Mouse (Mus musculus) MEL (cell line): ENCODE measurements around the gene Ddhd1. TPM values are rescaled to one million over a fixed set of nuclear protein-coding genes. Genes with fewer than 3 reads are reported as not detected.

Experiments used
- DNase-seq: peaks from one replicate; pipeline ENCODE4 v3.0.0; 2011; ENCODE audit warnings: low read depth, low spot score
- H3K27ac ChIP-seq: 2 replicates; pipeline ENCODE4 v1.5.1; 2012; ENCODE audit warnings: low read depth, mild to moderate bottlenecking, control low read depth, low read length, moderate library complexity; ENCODE audit not compliant: control insufficient read depth
- H3K27me3 ChIP-seq, 2 experiments: fragments of 150-350 bp in 1 of 2; sonication (generic) in 1 of 2; 2 replicates each; pipeline ENCODE4 v1.6.1; 2012; ENCODE audit warnings: low read length in 2 of 2, mild to moderate bottlenecking in 2 of 2, improper control_type of control experiment in 1 of 2, moderate library complexity in 1 of 2; ENCODE audit not compliant: insufficient read depth in 2 of 2, control insufficient read depth in 1 of 2
- H3K36me3 ChIP-seq, 2 experiments: 2 replicates each; pipeline ENCODE4 v1.6.1; 2012 to 2014; ENCODE audit warnings: low read length in 2 of 2, improper control_type of control experiment in 1 of 2, inconsistent platforms in 1 of 2, mild to moderate bottlenecking in 1 of 2; ENCODE audit not compliant: insufficient read depth in 2 of 2, control insufficient read depth in 1 of 2
- H3K4me1 ChIP-seq, 2 experiments: fragments of 150-350 bp in 1 of 2; sonication (generic) in 1 of 2; 2 replicates each; pipeline ENCODE4 v1.6.1; 2012; ENCODE audit warnings: low read length in 2 of 2, improper control_type of control experiment in 1 of 2, mild to moderate bottlenecking in 1 of 2; ENCODE audit not compliant: insufficient read depth in 2 of 2, control insufficient read depth in 1 of 2
- H3K4me3 ChIP-seq, 2 experiments: fragments of 150-350 bp in 1 of 2; sonication (generic) in 1 of 2; 2 replicates each; pipeline ENCODE4 v1.5.1; 2012; ENCODE audit warnings: low read depth in 2 of 2, low read length in 2 of 2, mild to moderate bottlenecking in 2 of 2, moderate library complexity in 2 of 2, control low read depth in 1 of 2, improper control_type of control experiment in 1 of 2; ENCODE audit not compliant: control insufficient read depth in 1 of 2, insufficient read depth in 1 of 2
- H3K79me2 ChIP-seq: 2 replicates; pipeline ENCODE4 v1.6.1; 2012; ENCODE audit warnings: mild to moderate bottlenecking, low read length, moderate library complexity; ENCODE audit not compliant: control insufficient read depth, poor library complexity, insufficient read depth
- H3K9ac ChIP-seq: 2 replicates; pipeline ENCODE4 v1.6.1; 2012; ENCODE audit warnings: low read depth, mild to moderate bottlenecking, control low read depth, low read length, moderate library complexity; ENCODE audit not compliant: control insufficient read depth, poor library complexity, severe bottlenecking
- H3K9me3 ChIP-seq: fragments of 150-350 bp; sonication (generic); replicated peaks from 2 replicates; pipeline ENCODE4 v1.6.1; 2012; ENCODE audit warnings: mild to moderate bottlenecking, low read length, improper control_type of control experiment, moderate library complexity; ENCODE audit not compliant: insufficient read depth
- CHD2 ChIP-seq: IDR thresholded peaks from 2 replicates; pipeline ENCODE4 v1.6.1; 2011; ENCODE audit warnings: low read length, improper control_type of control experiment
- CTCF ChIP-seq, 3 experiments: IDR thresholded peaks in 2 of 3; conservative IDR thresholded peaks in 1 of 3; 2 replicates each; pipeline ENCODE4 v1.5.1; 2011 to 2012; ENCODE audit warnings: low read length in 3 of 3, low read depth in 2 of 3, mild to moderate bottlenecking in 2 of 3, improper control_type of control experiment in 1 of 3, inconsistent platforms in 1 of 3, mixed read lengths in 1 of 3, moderate library complexity in 1 of 3; ENCODE audit not compliant: control insufficient read depth in 1 of 3, insufficient read depth in 1 of 3, poor library complexity in 1 of 3, severe bottlenecking in 1 of 3
- E2F4 ChIP-seq: IDR thresholded peaks from 2 replicates; pipeline ENCODE4 v1.6.1; 2011; ENCODE audit warnings: low read depth, low read length, improper control_type of control experiment, borderline replicate concordance
- ELF1 ChIP-seq: IDR thresholded peaks from 2 replicates; pipeline ENCODE4 v1.6.1; 2014; ENCODE audit warnings: low read depth, mild to moderate bottlenecking, inconsistent platforms, low read length, improper control_type of control experiment, moderate library complexity
- EP300 ChIP-seq, 2 experiments: IDR thresholded peaks; 2 replicates each; pipeline ENCODE4 v1.6.1; 2011; ENCODE audit warnings: improper control_type of control experiment in 2 of 2, low read length in 2 of 2, low read depth in 1 of 2, mild to moderate bottlenecking in 1 of 2
- ETS1 ChIP-seq: IDR thresholded peaks from 2 replicates; pipeline ENCODE4 v1.6.1; 2012; ENCODE audit warnings: low read depth, mild to moderate bottlenecking, inconsistent platforms, low read length, improper control_type of control experiment, moderate library complexity
- GATA1 ChIP-seq: IDR thresholded peaks from 2 replicates; pipeline ENCODE4 v1.6.1; 2011; ENCODE audit warnings: low read depth, low read length, improper control_type of control experiment
- HCFC1 ChIP-seq: IDR thresholded peaks from 2 replicates; pipeline ENCODE4 v1.6.1; 2012; ENCODE audit warnings: low read depth, mild to moderate bottlenecking, inconsistent platforms, low read length, improper control_type of control experiment, moderate library complexity
- JUND ChIP-seq: IDR thresholded peaks from 2 replicates; pipeline ENCODE4 v1.6.1; 2011; ENCODE audit warnings: low read depth, mild to moderate bottlenecking, improper control_type of control experiment, low read length
- KAT2A ChIP-seq: conservative IDR thresholded peaks from 2 replicates; pipeline ENCODE4 v1.6.1; 2012; ENCODE audit warnings: low read depth, low read length, improper control_type of control experiment, inconsistent platforms
- MAFK ChIP-seq: IDR thresholded peaks from 2 replicates; pipeline ENCODE4 v1.6.1; 2011; ENCODE audit warnings: low read depth, mild to moderate bottlenecking, low read length, improper control_type of control experiment, borderline replicate concordance
- MXI1 ChIP-seq: IDR thresholded peaks from 2 replicates; pipeline ENCODE4 v1.6.1; 2011; ENCODE audit warnings: mild to moderate bottlenecking, low read depth, low read length, improper control_type of control experiment
- NELFE ChIP-seq: IDR thresholded peaks from 2 replicates; pipeline ENCODE4 v1.6.1; 2011; ENCODE audit warnings: low read depth, low read length, improper control_type of control experiment
- POLR2A ChIP-seq, 2 experiments: IDR thresholded peaks; 2 replicates each; pipeline ENCODE4 v1.6.1; 2011 to 2012; ENCODE audit warnings: low read length in 2 of 2, mild to moderate bottlenecking in 2 of 2, control low read depth in 1 of 2, improper control_type of control experiment in 1 of 2, low read depth in 1 of 2, moderate library complexity in 1 of 2; ENCODE audit not compliant: control insufficient read depth in 1 of 2, insufficient read depth in 1 of 2, poor library complexity in 1 of 2
- RCOR1 ChIP-seq: IDR thresholded peaks from 2 replicates; pipeline ENCODE4 v1.6.1; 2012; ENCODE audit warnings: low read depth, mild to moderate bottlenecking, inconsistent platforms, low read length, improper control_type of control experiment
- SIN3A ChIP-seq: IDR thresholded peaks from 2 replicates; pipeline ENCODE4 v1.6.1; 2012; ENCODE audit warnings: low read length, improper control_type of control experiment, inconsistent platforms
- SMC3 ChIP-seq: IDR thresholded peaks from 2 replicates; pipeline ENCODE4 v1.6.1; 2011; ENCODE audit warnings: low read depth, low read length, improper control_type of control experiment
- UBTF ChIP-seq: IDR thresholded peaks from 2 replicates; pipeline ENCODE4 v1.6.1; 2012; ENCODE audit warnings: low read depth, mild to moderate bottlenecking, inconsistent platforms, low read length, improper control_type of control experiment, moderate library complexity, borderline replicate concordance; ENCODE audit not compliant: insufficient read depth
- USF1 ChIP-seq: IDR thresholded peaks from 2 replicates; pipeline ENCODE4 v1.6.1; 2014; ENCODE audit warnings: low read depth, mild to moderate bottlenecking, inconsistent platforms, low read length, improper control_type of control experiment, moderate library complexity
- USF2 ChIP-seq, 2 experiments: IDR thresholded peaks; 2 replicates each; pipeline ENCODE4 v1.6.1; 2011 to 2012; ENCODE audit warnings: improper control_type of control experiment in 2 of 2, low read length in 2 of 2, borderline replicate concordance in 1 of 2, inconsistent platforms in 1 of 2, low read depth in 1 of 2, mild to moderate bottlenecking in 1 of 2; ENCODE audit not compliant: insufficient read depth in 1 of 2
- ZC3H11A ChIP-seq: IDR thresholded peaks from 2 replicates; pipeline ENCODE4 v1.6.1; 2012; ENCODE audit warnings: low read depth, mild to moderate bottlenecking, inconsistent platforms, low read length, improper control_type of control experiment
- ZMIZ1 ChIP-seq: IDR thresholded peaks from 2 replicates; pipeline ENCODE4 v1.6.1; 2012; ENCODE audit warnings: low read depth, mild to moderate bottlenecking, inconsistent platforms, low read length, improper control_type of control experiment, moderate library complexity
- ZNF384 ChIP-seq: IDR thresholded peaks from 2 replicates; pipeline ENCODE4 v1.6.1; 2012; ENCODE audit warnings: low read depth, mild to moderate bottlenecking, inconsistent platforms, low read length, improper control_type of control experiment
- polyA plus RNA-seq, 2 experiments: library from polyadenylated mRNA; stranded (reverse) in 1 of 2; unstranded in 1 of 2; fragments of >175 nt in 1 of 2; fragments of >200 nt in 1 of 2; gene quantifications; 2 replicates each; pipeline versions ENCODE4 v1.2.1 to v1.2.4; 2012; ENCODE audit warnings: low replicate concordance in 2 of 2, low read depth in 1 of 2; ENCODE audit not compliant: insufficient read length in 2 of 2, insufficient read depth in 1 of 2, missing spikeins in 1 of 2
- total RNA-seq: library from RNA; depleted of rRNA; stranded (reverse); fragments of 300-350 nt; gene quantifications from 2 replicates; pipeline ENCODE4 v1.2.3, GENCODE M21; 2012

Ddhd1 gene
- total and polyA plus RNA-seq, 3 experiments: 9.0 to 14.3 TPM; not detected in 1

DNA sequence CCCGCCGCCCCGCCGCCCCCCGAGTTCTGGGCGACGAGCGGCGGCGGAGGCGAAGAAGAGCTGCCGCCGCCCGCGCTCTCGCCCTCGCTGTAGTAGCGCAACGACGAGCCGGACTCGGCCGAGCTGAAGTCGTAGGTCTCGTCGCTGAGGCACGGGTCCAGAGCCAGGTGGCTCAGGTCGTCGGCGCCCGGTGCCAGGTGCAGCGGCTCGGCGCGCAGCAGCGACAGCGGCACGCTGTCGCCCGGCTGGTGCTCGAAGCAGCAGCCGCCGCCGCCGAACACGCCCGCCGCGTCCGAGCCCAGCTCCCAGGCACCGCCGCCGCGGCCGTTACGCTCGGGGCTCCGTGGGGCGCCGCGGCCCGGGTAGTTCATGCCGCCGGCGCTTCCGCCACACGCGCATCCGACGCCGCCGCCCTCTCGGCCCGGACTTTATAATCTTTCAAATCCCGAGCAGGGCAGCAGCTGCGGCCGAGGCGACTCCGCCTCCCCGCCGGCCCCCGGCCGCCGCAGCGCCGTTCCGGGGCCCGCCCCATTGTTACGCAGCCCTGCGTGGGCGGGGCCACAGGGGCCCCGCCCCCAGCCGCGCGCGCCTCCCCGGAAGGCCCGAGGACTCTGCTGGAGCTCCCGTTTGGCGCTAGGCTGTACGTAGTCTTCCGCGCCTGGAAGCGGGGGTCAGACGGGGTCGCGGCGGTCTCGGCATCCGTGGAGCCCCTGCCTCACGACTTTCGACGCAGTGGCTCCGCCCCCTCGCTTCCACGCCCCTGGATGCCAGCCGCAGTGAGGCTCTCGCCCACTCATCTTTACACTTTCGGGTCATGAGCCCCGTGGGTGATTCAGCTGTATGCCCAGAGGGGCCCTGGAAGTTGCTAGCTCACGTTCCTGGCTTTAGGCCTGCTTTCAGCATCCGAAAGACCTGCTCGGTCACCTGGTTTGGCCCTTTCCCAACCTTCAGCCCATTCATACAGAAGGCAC is at the start of gene Ddhd1 (continued):
- TF ChIP-seq UBTF (no peak), RCOR1 (no peak), KAT2A (no peak), ELF1 (peak; percentile 92), ZNF384 (no peak)

DNA sequence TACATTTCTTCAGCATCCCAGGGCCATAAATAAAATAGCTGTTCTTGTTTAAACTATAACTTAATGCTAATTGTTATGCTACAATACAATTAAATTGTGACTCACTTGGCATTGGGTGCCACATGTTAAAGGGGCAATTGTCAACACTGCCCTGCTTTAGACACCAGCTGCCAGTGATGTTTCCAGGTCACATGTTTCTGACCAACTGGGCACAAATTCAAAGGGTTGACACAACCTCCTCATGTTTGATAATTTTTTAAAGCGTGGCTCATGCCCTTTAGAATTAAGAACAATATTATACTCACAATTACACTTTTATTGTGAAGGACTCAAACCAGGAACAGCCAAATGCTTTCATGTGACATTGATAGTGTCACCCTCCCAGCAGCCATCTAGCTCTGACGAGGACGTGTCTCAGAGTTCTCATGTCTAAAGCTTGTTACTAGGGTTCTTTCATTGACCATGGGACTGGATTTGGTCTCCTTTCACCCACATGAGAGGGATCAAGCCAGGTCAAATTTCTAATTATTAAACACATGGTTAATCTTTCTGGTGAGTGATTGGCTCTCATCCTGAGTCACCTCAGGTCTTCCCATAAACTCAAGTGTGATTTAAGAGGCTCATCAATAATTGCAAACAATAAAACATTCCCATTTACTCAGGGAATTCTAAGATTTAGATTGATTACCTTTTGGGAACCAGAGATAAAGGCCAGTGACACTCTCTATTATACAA is 49.4 kb upstream of the Ddhd1 start:
- no peak overlapping the region for H3K4me3 ChIP-seq
- no peak for DNase-seq
- no peak overlapping the region for H3K27ac ChIP-seq
- H3K36me3 ChIP-seq: no peaks in the 10 kb centered on the region
- no peaks in the 10 kb centered on the region for H3K27me3 ChIP-seq
- H3K4me1 ChIP-seq: no peaks in the 10 kb centered on the region
- TF ChIP-seq CTCF (IDR thresholded peaks at IDR 0.05 in 2 of 3, conservative IDR thresholded peaks at IDR 0.05 in 1 of 3; ENCODE audit: control insufficient read depth in 1 of 3, insufficient read depth in 1 of 3, low read depth in 2 of 3, low read length in 3 of 3, poor library complexity in 1 of 3, severe bottlenecking in 1 of 3) (no peak), MAFK (no peak), GATA1 (no peak), ELF1 (no peak), ZC3H11A (no peak), ZNF384 (no peak), EP300 (IDR thresholded peaks at IDR 0.05; ENCODE audit: low read depth in 1 of 2, low read length in 2 of 2) (no peak), SIN3A (no peak), ETS1 (no peak), USF1 (no peak), JUND (no peak), NELFE (no peak), MXI1 (no peak), POLR2A (IDR thresholded peaks at IDR 0.05; ENCODE audit: control insufficient read depth in 1 of 2, insufficient read depth in 1 of 2, low read depth in 1 of 2, low read length in 2 of 2, poor library complexity in 1 of 2) (no peak), SMC3 (no peak), CHD2 (no peak), E2F4 (no peak), HCFC1 (no peak), USF2 (IDR thresholded peaks at IDR 0.05; ENCODE audit: borderline replicate concordance in 1 of 2, insufficient read depth in 1 of 2, low read depth in 1 of 2, low read length in 2 of 2) (no peak), ZMIZ1 (no peak)
- H3K9me3 ChIP-seq: no peaks in the 10 kb centered on the region
- H3K9ac ChIP-seq: no peak overlapping the region
- no peaks in the 10 kb centered on the region for H3K79me2 ChIP-seq
